Mouse (Mus musculus): ENCODE data around the gene Dph1. TPM values are rescaled to one million over a fixed set of nuclear protein-coding genes. Genes with fewer than 3 reads are reported as not detected.

The Dph1 gene
- polyA plus RNA-seq, 1 experiment from 2014 or later: 23.5 TPM

DNA sequence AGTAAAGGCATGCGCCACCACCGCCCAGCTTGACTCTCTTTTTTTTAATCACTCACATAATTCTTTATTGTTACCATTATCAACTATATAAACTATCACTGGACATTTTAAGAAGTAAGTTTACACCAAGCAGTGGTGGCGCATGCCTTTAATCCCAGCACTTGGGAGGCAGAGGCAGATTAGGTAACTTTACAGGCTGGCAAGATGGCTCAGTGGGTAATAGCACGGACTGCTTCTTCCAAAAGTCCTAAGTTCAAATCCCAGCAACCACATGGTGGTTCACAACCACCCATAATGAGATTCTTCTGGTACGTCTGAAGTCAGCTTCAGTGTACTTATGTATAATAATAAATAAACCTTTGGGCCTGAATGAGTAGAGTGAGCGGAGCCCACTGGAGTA, 61.6 kb downstream of the Dph1 start:
- Histone ChIP-seq H3K4me3 (no peak overlapping the region), H3K36me3 (0 out of 2 replicates have a peak, but pooled peaks cover 2% of the 10 kb centered on the region), H3K27me3 (replicated peaks) (no peaks in the 10 kb centered on the region), H3K4me1 (replicated peaks) (peaks cover 19% of the 10 kb centered on the region), H3K27ac (ENCODE audit: poor library complexity, severe bottlenecking) (no peak overlapping the region), H3K4me2 (no peak overlapping the region), H3K9me3 (replicated peaks) (no peaks in the 10 kb centered on the region), H3K9ac (no peak overlapping the region)
- no peak for ATAC-seq (ENCODE audit: insufficient number of reproducible peaks, low FRiP score)
- WGBS: 94% methylated on average over 6 of the region's 6 CpGs

MicroRNA genes within 50 kb of the gene (microRNA counts, 519-probe panel; counts per million panel counts)
- microRNA mmu-miR-132 (4,071 counts per million, percentile 35 among the panel's probes with 10 or more counts), microRNA mmu-miR-212 (not detected)

Small RNAs within 50 kb of the gene (microRNA-seq; reads per million reads assigned to microRNA genes)
- gene Mir132 (115 reads per million, percentile 54 among the genes with 10 or more reads in this experiment), gene Mir212 (17.0 reads per million, percentile 30 among the genes with 10 or more reads in this experiment)

Other genes starting within 250 kb of the Dph1 start
- gene Hic1, start 21.7 kb downstream of the Dph1 start, polyA plus RNA-seq (2016; fragmentation: Nextera tagmentation; extraction: Ambion mirVana): 13.3 and 13.8 TPM in 2 replicates
- gene Ovca2, start 12.4 kb downstream of the Dph1 start, polyA plus RNA-seq (2016; fragmentation: Nextera tagmentation; extraction: Ambion mirVana): 19.4 and 20.5 TPM in 2 replicates
- 16.3 and 16.8 TPM in 2 replicates for gene Rtn4rl1, start 2.5 kb upstream of the Dph1 start, polyA plus RNA-seq (2016; fragmentation: Nextera tagmentation; extraction: Ambion mirVana)
- 120 and 122 TPM in 2 replicates for gene Rpa1, start 157.1 kb upstream of the Dph1 start, polyA plus RNA-seq (2016; fragmentation: Nextera tagmentation; extraction: Ambion mirVana)
- 12.8 and 14.6 TPM in 2 replicates for gene Smyd4, start 157.2 kb upstream of the Dph1 start, polyA plus RNA-seq (2016; fragmentation: Nextera tagmentation; extraction: Ambion mirVana)
- 39.6 and 39.7 TPM in 2 replicates for gene Serpinf1, start 231.5 kb upstream of the Dph1 start, polyA plus RNA-seq (2016; fragmentation: Nextera tagmentation; extraction: Ambion mirVana)
- 0.86 and 6.4 TPM in 2 replicates for gene Serpinf2, start 248.3 kb upstream of the Dph1 start, polyA plus RNA-seq (2016; fragmentation: Nextera tagmentation; extraction: Ambion mirVana)